Mouse (Mus musculus): ENCODE results near the gene Kcnk18.

DNA sequence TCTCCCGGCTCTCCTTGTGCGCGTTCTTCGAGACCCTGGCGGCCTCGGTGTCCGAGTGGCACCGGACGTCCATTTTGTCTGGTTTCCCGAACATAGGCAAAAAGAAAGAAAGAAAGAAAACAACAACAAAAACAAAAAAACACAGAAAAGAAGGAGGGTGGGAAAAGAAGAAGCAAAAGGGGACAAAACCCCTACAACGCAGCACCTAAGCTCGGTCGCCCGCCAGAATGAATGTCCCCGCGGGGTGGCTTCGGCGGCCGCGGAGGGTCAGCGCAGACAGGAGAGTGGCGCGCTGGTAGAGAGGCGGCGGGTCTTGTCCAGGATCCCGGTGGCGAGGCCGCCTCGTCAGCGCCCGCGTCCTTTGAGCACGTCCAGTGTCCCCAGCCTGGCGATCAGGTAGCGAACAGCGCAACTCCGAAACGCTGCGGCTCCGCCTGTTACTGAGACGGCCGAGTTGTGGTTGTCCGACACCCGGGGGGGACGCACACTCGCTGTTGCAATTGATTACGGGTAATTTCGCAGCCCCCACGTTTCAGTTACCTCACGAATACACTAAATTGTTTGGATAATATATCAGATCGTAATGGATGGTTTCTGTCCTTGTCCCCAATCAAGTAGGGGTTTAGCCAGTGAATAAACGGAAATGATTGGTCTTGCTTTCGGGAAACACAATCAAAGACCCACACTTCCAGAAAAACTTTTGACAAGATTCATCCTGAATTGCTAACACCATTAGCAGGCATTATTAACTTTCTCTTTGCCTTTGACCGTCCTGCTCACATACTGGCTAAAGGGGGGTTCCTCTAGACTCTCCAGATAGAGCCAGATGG is 48.9 kb upstream of the Kcnk18 start, which contains the start of gene Vax1:
- TF ChIP-seq CTCF (IDR thresholded peaks at IDR 0.05; ENCODE audit: control insufficient read depth, insufficient read depth, insufficient replicate concordance, low read depth, low read length) (no peak), POLR2A (IDR thresholded peaks at IDR 0.05; ENCODE audit: control insufficient read depth, low read depth, low read length) (no peak)
